Mouse (Mus musculus) embryonic facial prominence, embryonic 11.5 days (tissue): ENCODE data around the gene Hectd3. TPM values are rescaled to one million over a fixed set of nuclear protein-coding genes. Genes with fewer than 3 reads are reported as not detected.
A peak's percentile ranks its signal among the peaks of the same experiment; 100 is the strongest.

Source experiments
- ATAC-seq: fragments of 200-750 bp; cut with Nextera tagmentation; replicated peaks from 2 replicates; pipeline ENCODE4 v1.8.0; 2017; ENCODE audit warnings: low read depth; ENCODE audit not compliant: insufficient number of reproducible peaks, low FRiP score, low TSS enrichment
- DNase-seq: peaks from one replicate; pipeline ENCODE4 v3.0.0-alpha.2; 2015; ENCODE audit warnings: low spot score
- H3K27ac ChIP-seq: fragments of 300-500 bp; sonication (generic); replicated peaks from 2 replicates; pipeline ENCODE4 v1.5.1; 2014; ENCODE audit warnings: mild to moderate bottlenecking, low read depth, low read length, control low read depth
- H3K27me3 ChIP-seq: fragments of 300-500 bp; sonication (generic); 2 replicates; pipeline ENCODE4 v1.6.1; 2014; ENCODE audit warnings: mild to moderate bottlenecking, low read length, moderate library complexity, mixed read lengths; ENCODE audit not compliant: control insufficient read depth, insufficient read depth
- H3K36me3 ChIP-seq: fragments of 300-500 bp; sonication (generic); replicated peaks from 2 replicates; pipeline ENCODE4 v1.6.1; 2014; ENCODE audit warnings: low read depth, mild to moderate bottlenecking, low read length, moderate library complexity, mixed read lengths; ENCODE audit not compliant: control insufficient read depth, insufficient read depth
- H3K4me1 ChIP-seq: fragments of 300-500 bp; sonication (generic); 2 replicates; pipeline ENCODE4 v1.6.1; 2014; ENCODE audit warnings: low read length, mixed read lengths; ENCODE audit not compliant: control insufficient read depth, insufficient read depth
- H3K4me2 ChIP-seq: fragments of 300-500 bp; sonication (generic); 2 replicates; pipeline ENCODE4 v1.6.1; 2014; ENCODE audit warnings: low read depth, mild to moderate bottlenecking, control low read depth, low read length, moderate library complexity
- H3K4me3 ChIP-seq: fragments of 300-500 bp; sonication (generic); 2 replicates; pipeline ENCODE4 v1.5.1; 2014; ENCODE audit warnings: low read depth, low read length, control low read depth
- H3K9ac ChIP-seq: fragments of 300-500 bp; sonication (generic); replicated peaks from 2 replicates; pipeline ENCODE4 v1.6.1; 2014; ENCODE audit warnings: mild to moderate bottlenecking, control low read depth, low read length
- H3K9me3 ChIP-seq: fragments of 300-500 bp; sonication (generic); replicated peaks from 2 replicates; pipeline ENCODE4 v1.6.1; 2016; ENCODE audit warnings: mild to moderate bottlenecking, low read length, inconsistent platforms, mixed read lengths; ENCODE audit not compliant: control insufficient read depth
- WGBS: fragments of 180-500 bp; shearing (Covaris S2); extraction: QIAGEN DNeasy Blood & Tissue Kit; methylation state at CpG from one replicate; pipeline ENCODE4 v1.1.7; 2014; 5-methylcytosine and 5-hydroxymethylcytosine counted together
- polyA plus RNA-seq: library from polyadenylated mRNA; unstranded; fragments of >200 nt; fragmentation: Nextera tagmentation; extraction: Ambion mirVana; gene quantifications from 2 replicates; pipeline ENCODE4 v1.2.1, GENCODE M21; 2014

Gene Hectd3
- 6.1 and 7.3 TPM in 2 replicates for polyA plus RNA-seq

DNA sequence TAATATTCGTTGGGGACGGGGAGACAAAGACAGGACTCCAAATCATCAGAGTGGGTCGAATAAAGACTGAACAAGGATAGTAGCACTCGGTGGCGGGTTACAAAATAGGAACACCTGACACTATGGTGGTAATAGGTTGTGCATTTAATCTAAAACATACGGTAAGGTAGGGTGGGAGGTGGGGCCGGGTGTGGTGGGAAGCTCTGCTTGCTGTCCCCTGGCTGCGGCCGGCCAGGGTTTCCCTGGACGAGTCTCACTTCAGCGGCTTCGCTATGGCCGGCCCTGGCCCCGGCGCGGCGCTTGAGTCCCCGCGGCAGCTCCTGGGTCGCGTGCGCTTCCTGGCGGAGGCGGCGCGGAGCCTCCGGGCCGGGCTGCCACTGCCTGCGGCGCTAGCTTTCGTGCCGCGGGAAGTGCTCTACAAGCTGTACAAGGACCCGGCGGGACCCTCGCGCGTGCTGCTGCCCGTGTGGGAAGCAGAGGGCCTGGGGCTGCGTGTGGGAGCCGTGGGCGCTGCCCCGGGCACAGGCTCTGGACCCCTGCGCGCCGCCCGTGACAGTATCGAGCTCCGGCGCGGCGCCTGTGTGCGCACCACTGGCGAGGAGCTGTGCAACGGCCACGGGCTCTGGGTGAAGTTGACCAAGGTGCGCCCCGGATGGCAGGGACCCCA, at the start of gene Hectd3:
Hectd3 (plus strand) TSS at position 187 of the 667 bp plus-strand sequence.
- DNase-seq (peak; percentile 77), ATAC-seq (peak; percentile 45)
- H3K4me2 ChIP-seq = peak within 1 kb of the TSS; percentile 99
- peak within 1 kb of the TSS; percentile 35; the same call in 1 of the 2 replicates for H3K27ac ChIP-seq
- no peaks in the 10 kb centered on the region for H3K27me3 ChIP-seq
- peak within 1 kb of the TSS; percentile 74 for H3K9ac ChIP-seq
- H3K4me1 ChIP-seq = peaks cover 5% of the 10 kb centered on the region; the same call in 1 of the 2 replicates
- peak within 1 kb of the TSS; percentile 96 for H3K4me3 ChIP-seq
- WGBS = under 1% methylated on average over 58 of the region's 58 CpGs
- H3K9me3 ChIP-seq = no peaks in the 10 kb centered on the region
- H3K36me3 ChIP-seq = 0 out of 2 replicates have a peak, but pooled peaks cover 2% of the 10 kb centered on the region

DNA sequence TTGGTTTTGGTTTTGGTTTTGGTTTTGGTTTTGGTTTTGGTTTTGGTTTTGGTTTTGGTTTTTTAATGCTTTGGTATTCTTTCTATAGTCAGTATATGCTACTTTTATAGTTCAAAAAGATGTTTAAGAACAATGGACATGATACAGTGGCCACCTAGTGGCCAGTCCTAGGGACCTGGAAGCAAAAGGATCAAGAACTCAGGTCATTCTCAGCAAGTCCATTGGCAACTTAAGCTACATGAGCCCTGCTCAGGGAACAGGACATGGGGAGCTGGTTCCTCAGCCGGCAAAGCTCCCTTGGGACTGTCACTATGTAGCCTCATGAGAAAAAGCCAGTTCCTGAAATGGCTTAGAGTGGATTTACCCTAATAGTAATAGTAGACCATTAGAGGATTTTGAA, 43.5 kb upstream of the Hectd3 start:
- DNase-seq = peak; percentile 28

DNA sequence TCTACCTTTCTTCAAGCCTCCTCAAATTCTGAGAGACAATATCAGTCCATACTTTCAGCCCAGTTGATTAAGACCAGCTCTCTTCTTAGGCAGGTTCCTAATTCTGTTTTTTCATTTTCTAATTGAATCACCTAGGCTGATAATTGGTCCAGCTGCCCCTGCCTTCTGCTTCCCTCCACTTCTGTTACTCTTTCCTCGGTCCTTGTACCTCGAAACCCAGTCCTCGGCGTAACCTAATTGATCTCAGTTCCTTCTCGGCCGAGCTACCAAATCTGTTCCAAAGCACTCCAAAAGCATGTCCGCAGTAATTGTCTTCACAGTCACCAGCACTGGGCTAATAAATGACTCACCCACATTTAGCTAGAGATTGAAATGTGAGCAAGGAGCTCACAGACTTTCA, 40.2 kb upstream of the Hectd3 start:
- Histone ChIP-seq H3K9ac (no peak overlapping the region), H3K27me3 (no peaks in the 10 kb centered on the region), H3K4me1 (no peaks in the 10 kb centered on the region), H3K9me3 (no peaks in the 10 kb centered on the region), H3K4me2 (no peak overlapping the region), H3K36me3 (no peaks in the 10 kb centered on the region), H3K4me3 (no peak overlapping the region), H3K27ac (no peak overlapping the region)
- WGBS = 79% methylated on average over 7 of the region's 7 CpGs
- no peak for ATAC-seq
- no peak for DNase-seq

More for the DNA sequence above, 43.5 kb upstream of the Hectd3 start:
- Histone ChIP-seq H3K27ac (no peak overlapping the region), H3K4me3 (no peak overlapping the region), H3K4me1 (no peaks in the 10 kb centered on the region), H3K9me3 (no peaks in the 10 kb centered on the region), H3K36me3 (no peaks in the 10 kb centered on the region), H3K27me3 (no peaks in the 10 kb centered on the region), H3K4me2 (no peak overlapping the region), H3K9ac (no peak overlapping the region)
- 55% methylated on average over 1 of the region's 1 CpGs for WGBS
- no peak for ATAC-seq

DNA sequence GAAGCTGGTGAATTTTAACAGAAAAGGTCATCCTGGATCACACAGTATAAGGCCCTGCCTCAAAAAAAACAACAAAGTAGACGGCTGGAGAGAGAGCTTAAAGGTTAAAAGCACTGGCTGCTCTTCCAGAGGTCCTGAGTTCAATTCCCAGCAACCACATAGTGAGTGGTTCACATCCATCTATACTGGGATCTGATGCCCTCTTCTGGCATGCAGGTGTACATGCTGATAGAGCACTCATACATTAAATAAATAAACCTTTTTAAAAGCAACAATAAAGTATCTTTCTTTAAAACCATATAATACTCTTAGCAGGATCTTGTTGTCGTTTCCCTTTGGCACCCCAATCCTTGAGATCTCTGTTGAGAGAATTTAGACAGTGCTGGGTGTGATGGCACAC, 18.6 kb upstream of the Hectd3 start:
- Histone ChIP-seq H3K9ac (no peak overlapping the region), H3K27ac (no peak overlapping the region), H3K4me1 (no peaks in the 10 kb centered on the region), H3K27me3 (no peaks in the 10 kb centered on the region), H3K4me2 (no peak overlapping the region), H3K4me3 (no peak overlapping the region), H3K36me3 (no peaks in the 10 kb centered on the region), H3K9me3 (no peaks in the 10 kb centered on the region)
- ATAC-seq (no peak), DNase-seq (no peak)
- 61% methylated on average over 2 of the region's 2 CpGs for WGBS

DNA sequence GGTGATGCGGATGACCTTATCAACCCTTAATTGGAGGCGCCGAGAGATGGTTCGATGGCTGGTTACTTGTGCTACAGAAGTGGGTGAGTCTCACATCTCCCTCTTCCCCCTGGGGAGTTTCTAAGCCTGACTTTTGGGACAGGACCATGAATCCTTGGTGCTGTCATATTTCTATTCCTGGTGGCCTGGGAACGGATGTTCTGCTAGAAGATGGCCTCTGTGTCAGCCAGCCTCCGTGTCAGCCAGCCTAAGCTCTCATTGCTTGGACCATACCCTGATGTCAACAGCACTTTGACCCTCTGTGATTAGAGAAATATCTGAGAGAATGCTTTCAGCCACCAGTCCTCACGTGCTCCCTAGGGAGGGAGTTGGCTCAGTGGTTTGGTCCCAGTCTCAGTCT, 9.4 kb upstream of the Hectd3 start:
- Histone ChIP-seq H3K4me2 (no peak overlapping the region), H3K4me3 (no peak overlapping the region), H3K9ac (no peak overlapping the region), H3K27me3 (no peaks in the 10 kb centered on the region), H3K9me3 (no peaks in the 10 kb centered on the region), H3K27ac (no peak overlapping the region), H3K4me1 (no peaks in the 10 kb centered on the region), H3K36me3 (no peaks in the 10 kb centered on the region)
- WGBS = 94% methylated on average over 7 of the region's 7 CpGs
- no peak for ATAC-seq
- DNase-seq = no peak

DNA sequence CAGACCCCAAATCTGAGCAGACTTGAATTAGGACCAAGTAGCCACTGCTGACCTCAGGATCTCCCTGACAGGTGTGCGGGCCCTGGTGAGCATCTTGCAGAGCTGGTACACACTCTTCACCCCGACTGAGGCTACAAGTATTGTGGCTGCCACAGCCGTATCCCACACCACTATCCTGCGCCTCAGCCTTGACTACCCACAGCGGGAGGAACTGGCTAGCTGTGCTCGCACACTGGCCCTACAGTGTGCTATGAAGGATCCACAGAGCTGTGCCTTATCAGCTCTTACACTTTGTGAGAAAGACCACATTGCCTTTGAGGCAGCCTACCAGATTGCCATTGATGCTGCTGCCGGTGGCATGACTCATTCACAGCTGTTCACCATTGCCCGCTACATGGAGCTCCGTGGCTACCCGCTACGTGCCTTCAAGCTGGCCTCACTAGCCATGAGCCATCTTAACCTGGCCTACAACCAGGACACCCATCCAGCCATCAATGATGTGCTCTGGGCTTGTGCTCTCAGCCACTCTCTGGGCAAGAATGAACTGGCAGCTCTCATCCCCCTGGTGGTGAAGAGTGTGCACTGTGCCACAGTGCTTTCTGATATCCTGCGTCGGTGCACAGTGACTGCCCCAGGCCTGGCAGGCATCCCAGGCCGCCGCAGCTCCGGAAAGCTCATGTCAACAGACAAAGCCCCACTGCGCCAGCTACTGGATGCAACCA, 8.6 kb upstream of the Hectd3 start:
- no peak overlapping the region for H3K4me3 ChIP-seq
- no peaks in the 10 kb centered on the region for H3K4me1 ChIP-seq
- no peak overlapping the region for H3K9ac ChIP-seq
- H3K27me3 ChIP-seq = no peaks in the 10 kb centered on the region
- no peak overlapping the region for H3K27ac ChIP-seq
- H3K9me3 ChIP-seq = no peaks in the 10 kb centered on the region
- 62% methylated on average over 17 of the region's 17 CpGs for WGBS
- DNase-seq = peak; percentile 75
- ATAC-seq = peak; percentile 73
- no peaks in the 10 kb centered on the region for H3K36me3 ChIP-seq
- no peak overlapping the region for H3K4me2 ChIP-seq

DNA sequence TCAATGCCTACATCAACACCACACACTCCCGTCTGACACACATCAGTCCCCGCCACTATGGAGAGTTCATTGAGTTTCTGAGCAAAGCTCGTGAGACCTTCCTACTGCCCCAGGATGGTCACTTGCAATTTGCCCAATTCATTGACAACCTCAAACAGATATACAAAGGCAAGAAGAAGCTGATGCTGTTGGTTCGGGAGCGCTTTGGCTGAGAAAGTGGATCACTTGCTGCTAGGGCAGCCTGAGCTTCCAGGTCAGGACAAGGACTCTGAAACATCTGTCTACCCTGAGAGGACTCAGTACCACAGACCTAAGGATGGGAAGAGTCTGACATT, 8.0 kb upstream of the Hectd3 start:
- H3K9me3 ChIP-seq = no peaks in the 10 kb centered on the region
- no peaks in the 10 kb centered on the region for H3K27me3 ChIP-seq
- WGBS = 71% methylated on average over 5 of the region's 5 CpGs
- no peak overlapping the region for H3K4me3 ChIP-seq
- ATAC-seq = no peak
- no peak for DNase-seq
- H3K9ac ChIP-seq = no peak overlapping the region
- H3K27ac ChIP-seq = no peak overlapping the region
- H3K36me3 ChIP-seq = no peaks in the 10 kb centered on the region
- no peaks in the 10 kb centered on the region for H3K4me1 ChIP-seq
- no peak overlapping the region for H3K4me2 ChIP-seq

DNA sequence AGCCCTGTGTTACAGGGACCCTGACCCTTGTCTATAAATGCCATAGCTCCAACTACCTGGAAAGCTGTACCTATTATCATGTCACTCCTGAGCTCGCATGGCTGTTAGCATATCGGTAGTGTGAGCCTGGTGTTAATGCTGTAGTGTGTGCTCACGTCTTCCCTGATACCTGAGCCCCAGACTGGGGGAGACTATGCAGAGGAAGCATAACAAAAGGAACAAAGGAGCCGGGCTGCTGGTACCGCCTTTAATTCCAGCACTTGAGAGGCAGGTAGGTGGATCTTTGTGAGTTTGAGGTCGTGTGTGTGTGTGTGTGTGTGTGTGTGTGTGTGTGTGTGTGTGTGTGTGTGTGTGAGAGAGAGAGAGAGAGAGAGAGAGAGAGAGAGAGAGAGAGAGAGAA, 5.4 kb upstream of the Hectd3 start:
- WGBS = 68% methylated on average over 6 of the region's 6 CpGs
- ATAC-seq = no peak
- H3K36me3 ChIP-seq = no peaks in the 10 kb centered on the region

More for the DNA sequence above, 5.4 kb upstream of the Hectd3 start:
- no peak overlapping the region for H3K4me3 ChIP-seq
- H3K9me3 ChIP-seq = no peaks in the 10 kb centered on the region
- H3K27ac ChIP-seq = no peak overlapping the region
- no peak overlapping the region for H3K4me2 ChIP-seq
- no peaks in the 10 kb centered on the region for H3K27me3 ChIP-seq
- H3K9ac ChIP-seq = no peak overlapping the region
- H3K4me1 ChIP-seq = peaks cover 5% of the 10 kb centered on the region; the same call in 1 of the 2 replicates
- no peak for DNase-seq
